Mouse (Mus musculus) spleen, embryonic (tissue): ENCODE measurements around the gene Polr3b.

ENCODE experiments used
- CTCF ChIA-PET: fragments of 350-600 bp; sonication (Branson Sonifier 250); formaldehyde crosslinking; loops from one replicate; lab custom pipeline; 2022; lab: Charles Lee

The Polr3b gene

DNA sequence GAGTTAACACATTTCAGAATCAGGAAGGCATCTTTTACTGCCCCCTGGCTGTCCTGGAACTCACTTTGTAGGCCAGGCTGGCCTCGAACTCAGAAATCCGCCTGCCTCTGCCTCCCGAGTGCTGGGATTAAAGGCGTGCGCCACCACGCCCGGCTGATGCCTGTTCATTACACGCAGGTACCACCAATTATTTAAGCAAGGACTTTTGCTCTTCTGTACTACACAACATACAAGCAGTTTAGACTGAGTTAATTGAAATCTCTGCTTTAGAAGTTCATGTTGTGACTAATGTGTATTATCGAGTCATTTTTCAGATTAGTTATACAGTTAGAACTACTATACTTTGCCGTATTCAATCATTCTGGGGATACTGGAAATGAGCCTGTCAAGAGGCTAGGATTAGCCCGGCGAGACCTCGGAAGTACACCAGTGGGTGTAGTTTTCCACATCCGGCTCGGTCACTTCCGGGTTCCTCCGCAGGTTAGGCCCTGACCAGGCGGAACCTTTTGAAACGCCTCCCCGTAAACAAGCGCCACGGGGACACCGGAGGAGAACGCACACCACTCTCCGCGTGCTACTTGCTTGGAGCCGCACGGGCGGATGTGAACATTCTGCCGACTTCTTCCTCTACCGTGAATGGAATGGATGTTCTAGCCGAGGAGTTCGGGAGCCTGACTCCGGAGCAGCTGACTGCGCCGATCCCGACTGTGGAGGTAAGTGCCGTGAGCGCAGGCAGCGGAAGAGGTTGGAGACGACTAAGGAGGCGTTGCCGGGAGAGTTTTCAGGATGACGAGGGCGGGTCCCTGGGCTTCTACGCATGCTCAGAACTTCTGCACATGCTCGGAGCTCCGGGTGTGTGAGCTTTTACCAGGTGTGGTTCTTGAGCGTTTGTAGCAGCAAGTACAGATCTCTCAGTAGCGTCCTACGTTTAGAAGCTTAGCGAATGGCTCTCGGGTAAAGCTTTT, at the start of gene Polr3b:
Gene Polr3b, plus strand, starts transcription at position 467 of the 965 bp plus-strand sequence.
- CTCF ChIA-PET = interaction anchor here (0.6 kb wide), 1 partner anchor 282 kb away, joined by 6 read pairs; no protein-coding TSS in a partner anchor

DNA sequence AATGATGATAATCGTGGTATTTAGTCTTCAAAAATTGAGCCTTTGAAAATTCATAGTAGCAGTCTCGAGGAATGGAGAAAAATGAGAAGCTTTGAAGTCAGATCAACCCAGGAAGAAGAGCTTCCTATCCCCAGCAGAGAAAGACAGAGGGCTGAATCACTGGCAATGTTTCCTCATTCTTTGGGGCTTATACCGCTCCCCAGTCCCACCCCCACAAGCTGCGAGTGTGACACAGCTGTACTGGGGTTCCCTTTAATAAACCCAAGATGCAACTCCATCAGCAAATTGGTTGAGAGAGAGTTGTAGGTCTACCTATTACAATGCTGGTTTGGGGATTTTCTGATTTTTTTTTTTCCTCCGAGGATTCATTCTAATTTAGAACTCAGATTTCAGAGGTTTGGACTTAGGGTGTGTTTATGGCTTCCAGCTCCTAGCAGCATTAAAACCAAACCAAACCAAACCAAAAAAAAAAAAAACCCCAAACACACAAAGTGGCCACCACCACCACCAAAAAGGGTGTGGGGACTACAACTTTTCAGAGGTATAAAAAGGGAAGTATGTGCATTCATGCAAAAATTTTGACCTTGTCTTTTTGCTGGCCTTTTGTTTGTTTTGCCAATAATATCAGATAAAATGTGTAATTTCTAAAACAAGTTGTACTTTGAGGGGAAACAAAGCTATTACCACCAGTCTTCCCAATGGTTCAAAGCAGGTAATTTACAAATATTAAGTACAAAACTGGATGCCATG, 48.2 kb upstream of the Polr3b start:
- CTCF ChIA-PET = interaction anchor here (0.6 to 0.7 kb wide), 2 partner anchors 18 to 84 kb away, joined by 3 to 7 read pairs; no protein-coding TSS in a partner anchor

DNA sequence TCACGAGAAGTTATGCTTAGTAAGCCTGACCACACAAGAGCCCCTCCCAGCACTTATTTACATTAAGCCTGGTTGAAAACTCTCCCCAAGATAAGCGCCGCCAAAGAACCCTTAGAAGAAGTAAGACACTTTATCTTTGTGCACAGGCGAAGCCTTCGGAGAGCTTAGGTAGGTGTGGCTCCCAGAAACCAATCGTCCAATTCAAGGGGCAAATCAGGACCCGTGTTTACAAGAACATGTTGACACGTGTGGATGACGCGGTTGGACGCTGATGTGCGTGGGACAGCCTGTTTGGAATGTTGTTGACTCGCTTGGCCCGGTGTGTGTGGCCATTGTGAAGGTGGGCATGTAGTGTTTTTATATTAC, 46.1 kb upstream of the Polr3b start:
- CTCF ChIA-PET = no interaction called here

DNA sequence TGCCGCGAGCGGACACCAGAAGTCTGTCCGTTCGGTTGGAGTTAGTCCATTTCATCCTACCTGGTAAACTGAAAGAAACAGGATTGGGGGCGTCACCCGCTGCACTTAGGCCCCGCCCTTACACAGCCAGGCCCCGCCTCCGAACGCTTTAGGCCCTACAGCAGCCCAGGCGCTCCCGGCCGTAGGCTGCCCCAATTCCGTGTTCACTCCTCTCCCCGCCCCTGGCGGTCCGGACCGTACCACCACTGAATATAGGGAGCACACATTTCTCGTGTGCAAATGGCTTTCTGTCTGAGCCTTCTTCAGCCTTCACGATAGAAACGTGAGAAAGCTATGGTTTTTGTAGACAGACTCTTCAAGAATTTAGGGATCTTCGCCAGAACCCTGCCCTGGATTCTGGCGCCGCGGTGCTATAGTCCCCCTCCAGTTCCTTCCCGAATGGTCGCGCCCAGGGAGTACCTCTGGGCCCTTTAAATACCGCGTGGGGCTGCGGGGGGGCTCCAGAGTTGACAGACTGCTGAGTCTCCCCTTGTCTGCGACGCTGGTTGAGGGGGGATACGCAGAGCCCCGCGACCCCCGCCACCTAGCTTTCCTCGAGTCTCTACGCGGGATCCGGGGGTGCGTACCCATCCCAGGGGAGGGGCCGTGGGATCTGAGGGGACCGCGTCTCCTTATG, 45.6 kb upstream of the Polr3b start, which contains the start of gene Tcp11l2:
Gene Tcp11l2, plus strand, starts transcription at position 232 of the 676 bp plus-strand sequence.
- CTCF ChIA-PET = no interaction called here

DNA sequence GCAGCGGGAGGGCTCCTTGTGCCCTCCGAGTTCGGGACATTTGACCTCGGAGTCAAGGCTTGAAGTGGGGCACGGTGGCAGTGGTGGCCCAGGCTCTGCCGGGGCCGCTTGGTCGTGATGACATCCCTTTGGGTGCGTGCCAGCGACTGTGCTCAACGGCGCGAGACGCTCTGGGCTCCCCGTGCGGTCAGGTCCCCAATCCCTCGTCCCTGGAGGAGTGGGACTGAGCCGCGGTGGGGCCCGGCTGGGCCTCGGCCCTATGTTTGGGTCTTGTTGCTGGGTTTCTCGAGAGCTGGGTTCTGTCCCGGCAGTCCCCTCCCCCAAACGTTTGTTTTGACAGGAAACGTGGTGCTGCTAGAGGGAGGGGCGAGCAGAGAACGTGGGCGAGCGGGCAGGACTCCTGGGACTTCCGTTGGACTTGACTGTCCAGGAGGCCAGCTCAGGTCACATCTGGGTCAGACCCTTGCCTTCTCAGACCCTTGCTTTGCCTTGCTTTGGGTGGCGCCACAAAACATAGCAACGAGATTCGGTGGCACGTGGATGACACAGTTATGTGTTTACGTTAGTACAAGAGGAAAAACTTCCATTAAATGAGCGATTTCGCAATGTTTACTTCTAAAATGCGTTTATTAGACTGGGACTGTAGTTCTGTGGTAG, 44.9 kb upstream of the Polr3b start:
- CTCF ChIA-PET = no interaction called here

DNA sequence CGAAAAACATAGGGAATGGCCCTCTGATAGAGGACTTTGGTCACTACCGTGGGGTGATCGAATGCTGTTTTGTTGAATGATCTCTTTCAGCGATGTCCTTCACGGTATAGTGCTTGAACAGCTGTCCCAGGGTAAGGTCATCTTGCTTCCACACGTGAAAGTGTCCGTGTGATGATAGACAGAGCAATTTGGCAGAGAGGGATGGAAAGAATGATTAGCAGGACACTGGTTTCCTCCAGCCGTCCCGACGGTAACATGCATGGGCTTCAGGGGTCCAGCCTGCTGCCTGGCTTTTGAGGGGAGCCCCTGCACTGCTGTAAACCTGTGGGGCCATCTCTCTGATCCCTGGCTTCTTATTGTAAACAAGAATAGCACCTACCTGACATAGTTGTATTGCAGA, 43.4 kb upstream of the Polr3b start:
- CTCF ChIA-PET = interaction anchor here (1.6 kb wide), 1 partner anchor 10 kb away, joined by 3 read pairs; no protein-coding TSS in a partner anchor

DNA sequence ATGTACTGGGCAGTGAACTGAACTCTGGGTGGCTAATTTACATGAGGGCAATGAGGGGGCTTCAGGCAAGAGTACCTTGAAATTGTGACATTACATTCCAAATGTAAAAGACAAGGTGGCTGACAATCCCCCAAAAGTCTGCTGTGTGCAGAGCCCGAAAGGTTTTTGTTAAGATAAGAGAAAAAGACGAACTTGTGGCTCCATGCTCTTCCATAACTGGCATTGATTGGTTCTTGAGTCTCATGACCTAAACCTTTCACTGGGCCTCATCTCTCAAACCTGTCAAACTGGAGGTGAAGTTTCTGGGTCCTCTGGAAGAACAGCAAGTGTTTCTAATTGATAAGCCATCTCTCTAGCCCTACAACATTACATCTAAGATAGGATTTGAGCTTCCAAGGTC, 42.6 kb upstream of the Polr3b start:
- CTCF ChIA-PET = no interaction called here

DNA sequence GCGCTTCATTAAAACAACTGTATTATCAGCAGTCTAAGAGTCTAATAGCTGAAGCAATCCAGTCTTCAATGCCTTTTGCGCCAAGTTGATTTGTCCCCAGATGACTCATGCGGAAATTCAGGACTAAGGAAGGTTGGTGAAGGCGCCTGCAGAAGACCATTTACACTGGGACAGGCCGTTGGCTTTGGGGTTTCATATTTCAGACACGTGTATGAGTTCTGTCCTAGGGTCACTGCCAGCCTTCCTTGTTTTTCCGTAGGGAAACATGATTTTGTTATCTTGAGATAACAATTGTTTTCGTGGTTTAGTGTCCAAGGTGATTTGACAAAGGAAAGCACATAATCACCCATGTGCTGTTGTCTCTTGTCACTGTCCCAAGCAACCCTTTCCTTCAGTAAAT, 40.9 kb upstream of the Polr3b start:
- CTCF ChIA-PET = no interaction called here

DNA sequence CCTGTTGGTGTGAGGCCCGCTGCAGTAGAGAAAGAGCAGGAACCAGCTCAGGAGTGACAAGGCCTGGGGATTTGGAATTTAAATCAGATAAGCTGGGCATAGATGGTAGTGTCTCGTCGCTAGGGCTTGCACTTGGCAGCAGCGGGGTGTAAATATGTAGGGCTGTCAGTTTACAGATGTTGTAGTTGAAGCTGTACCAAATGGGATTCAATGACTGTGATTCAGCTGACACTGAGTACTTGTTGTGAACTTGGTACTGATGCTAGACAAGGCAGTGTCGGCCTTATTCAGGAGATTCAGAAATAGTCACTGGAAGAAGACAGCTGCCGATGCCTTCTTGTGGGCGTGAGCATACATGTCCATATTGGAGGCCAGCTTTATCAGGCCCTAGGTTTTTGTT, 39.9 kb upstream of the Polr3b start:
- CTCF ChIA-PET = no interaction called here

DNA sequence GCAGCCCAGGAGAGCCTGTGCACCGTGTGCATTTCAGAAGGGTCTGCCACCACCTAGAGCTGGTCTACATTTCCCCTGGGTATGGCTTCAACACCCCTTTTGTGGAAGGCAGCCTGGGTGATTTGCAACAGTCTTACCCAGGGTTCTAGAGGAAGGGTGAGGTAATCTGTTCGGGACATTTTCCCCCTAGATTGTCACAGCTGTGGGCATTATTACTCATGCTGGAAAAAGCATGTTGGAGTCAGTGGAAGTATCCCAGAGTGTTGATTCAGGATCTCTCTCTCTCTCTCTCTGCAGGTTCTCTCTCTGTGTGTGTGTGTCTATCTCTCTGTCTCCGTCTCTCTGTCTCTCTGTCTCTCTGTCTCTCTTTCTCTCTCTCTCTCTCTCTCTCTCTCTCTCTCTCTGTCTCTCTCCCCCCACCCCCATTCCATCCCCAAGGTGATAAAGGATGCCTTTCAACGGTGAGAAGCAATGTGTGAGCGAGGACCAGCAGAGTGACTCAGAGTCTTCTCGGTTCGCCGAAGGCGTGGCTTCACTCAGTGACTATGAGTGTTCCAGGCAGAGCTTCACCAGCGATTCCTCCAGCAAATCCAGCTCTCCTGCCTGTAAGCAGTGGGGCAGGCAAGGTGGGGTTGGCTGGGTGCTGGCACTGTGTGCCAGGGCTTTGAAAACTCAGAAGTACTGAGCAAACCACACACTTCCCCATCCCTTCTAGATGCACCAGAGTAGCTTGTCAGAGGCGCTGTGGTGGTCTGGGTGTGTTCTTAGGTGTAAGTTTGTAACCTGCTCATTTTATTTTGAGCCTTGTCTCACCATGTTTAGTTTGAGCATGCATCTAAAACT, 37.4 kb upstream of the Polr3b start:
- CTCF ChIA-PET = interaction anchor here (0.6 to 1.0 kb wide), 2 partner anchors 70 to 226 kb away, joined by 3 to 4 read pairs; no protein-coding TSS in a partner anchor

DNA sequence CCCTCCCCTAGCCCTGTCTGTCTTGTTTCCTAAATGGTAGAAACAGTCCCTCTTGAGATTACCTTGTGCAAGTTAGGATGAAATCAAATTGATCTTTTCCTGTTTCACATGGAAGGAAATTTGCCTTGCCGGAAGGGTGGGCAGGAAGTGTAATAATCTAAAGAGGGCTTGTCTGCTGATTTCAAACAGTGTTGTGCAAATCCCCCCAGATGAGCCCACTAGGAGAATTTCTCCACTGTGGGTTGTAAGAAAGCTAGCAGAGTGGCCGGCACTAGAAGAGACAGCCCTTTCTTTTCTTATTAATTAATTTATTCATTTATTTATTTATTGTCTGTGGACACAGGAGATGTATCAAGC, 36.8 kb upstream of the Polr3b start:
- CTCF ChIA-PET = interaction anchor here (1.0 kb wide), 1 partner anchor 70 kb away, joined by 4 read pairs; no protein-coding TSS in a partner anchor

DNA sequence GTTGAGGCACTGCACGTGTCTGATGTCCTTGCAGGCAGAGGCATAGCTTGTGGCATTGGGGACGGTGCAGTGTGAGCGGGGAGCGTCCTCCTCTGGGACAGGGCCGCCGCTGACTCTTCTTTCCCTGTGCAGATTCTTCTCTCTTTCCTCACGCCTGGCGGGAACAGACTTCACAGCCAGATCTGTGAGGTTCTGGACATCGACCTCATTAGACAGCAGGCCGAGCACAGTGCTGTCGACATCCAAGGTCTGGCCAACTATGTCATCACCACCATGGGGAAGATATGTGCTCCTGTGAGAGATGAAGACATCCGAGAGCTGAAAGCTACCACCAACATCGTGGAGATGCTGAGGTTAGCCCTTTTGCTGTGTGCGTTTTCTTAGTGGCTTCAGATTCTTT, 31.1 kb upstream of the Polr3b start:
- CTCF ChIA-PET = no interaction called here

DNA sequence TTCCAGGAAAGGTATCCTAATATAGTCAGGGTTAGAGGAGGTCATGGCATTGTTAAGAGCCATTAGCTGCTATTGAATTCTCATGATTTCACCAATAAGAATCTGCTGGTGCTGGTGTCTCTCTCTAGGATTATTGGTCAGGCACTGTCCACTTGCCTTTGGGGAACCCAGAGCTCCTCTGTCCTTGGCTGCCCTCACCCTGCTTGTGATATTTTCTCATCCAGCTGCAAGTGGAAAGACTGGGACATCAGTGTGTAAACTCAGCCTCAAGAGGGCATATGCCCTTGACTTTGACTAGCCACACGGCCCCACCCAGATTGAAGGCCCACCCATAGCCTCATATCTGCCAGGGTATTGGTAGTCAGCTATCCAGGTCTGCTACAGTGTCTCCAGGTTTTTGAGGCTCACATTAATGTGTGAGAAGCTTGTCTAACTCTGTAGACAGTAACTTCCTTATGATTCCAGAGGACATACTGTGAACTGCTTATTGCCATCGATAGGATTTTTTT, 30.4 kb upstream of the Polr3b start:
- CTCF ChIA-PET = no interaction called here

DNA sequence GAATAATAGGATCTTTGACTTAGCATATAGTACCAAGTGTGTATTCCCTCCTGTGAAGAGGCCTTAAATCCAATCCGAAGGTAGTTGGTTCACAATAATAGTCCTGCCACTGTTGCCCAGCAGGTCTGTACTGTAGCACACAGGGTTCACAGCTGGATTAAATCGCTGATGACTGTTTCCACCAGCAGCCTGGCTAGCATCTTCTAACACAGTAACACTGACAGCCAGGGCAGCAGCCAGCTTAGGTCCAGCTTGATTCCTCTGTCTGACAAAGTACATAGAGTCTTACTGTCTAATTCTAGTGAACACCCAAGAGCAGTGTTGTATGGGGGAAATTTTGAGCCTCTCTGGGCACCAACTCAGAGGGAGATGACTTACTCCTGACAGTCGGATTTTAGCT, 29.3 kb upstream of the Polr3b start:
- CTCF ChIA-PET = no interaction called here

DNA sequence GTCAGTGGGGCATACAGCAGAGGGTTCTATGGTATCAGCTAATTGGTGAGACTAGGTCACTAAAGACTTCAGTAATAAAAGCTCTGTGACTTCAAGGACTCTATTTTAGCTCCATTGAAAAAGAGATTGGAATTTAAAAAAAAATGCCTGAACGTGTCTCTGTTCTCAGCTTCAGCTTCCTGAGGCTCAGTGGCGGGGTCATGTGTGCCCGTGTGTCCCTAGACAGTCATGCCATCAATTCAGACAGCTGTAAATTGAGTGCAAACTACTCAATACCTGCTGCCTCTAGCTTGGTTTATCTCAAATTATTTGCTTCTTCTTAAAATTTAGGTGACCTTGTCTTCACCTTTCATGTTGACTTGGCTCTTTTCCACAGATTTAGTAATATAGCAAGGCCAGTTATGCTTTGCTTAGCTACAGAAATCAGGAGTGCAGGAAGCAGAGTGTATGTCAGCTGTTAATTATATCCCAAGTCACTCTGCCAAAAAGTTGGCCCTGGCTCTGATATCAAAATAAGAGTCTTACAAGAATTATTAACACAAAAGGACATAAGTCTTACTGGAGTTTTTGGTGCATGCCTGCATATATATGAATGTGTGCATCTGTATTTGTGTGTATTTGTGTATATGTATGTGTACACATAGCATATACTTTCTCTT, 24.8 kb upstream of the Polr3b start:
- CTCF ChIA-PET = interaction anchor here (0.6 kb wide), 1 partner anchor 188 kb away, joined by 6 read pairs; no protein-coding TSS in a partner anchor

DNA sequence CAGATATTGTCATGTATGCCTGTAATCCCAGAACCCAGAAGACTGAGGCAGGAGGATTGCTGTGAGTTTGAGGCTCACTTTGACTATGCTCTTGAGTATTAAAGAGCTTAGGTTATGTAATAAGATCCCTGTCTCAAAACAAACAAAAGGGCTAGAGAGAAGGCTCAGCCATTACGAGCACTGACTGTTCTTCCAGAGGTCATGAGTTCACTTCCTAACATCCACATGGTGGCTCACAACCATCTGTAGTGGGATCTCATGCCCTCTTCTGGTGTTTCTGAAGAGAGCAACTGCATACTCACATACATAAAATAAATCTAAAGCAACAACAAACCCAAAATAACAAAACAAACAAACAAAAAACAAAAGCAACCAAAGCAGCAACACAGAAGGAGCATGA, 23.9 kb upstream of the Polr3b start:
- CTCF ChIA-PET = interaction anchor here (0.6 kb wide), 2 partner anchors 187 to 442 kb away, joined by 6 to 7 read pairs; no protein-coding TSS in a partner anchor

DNA sequence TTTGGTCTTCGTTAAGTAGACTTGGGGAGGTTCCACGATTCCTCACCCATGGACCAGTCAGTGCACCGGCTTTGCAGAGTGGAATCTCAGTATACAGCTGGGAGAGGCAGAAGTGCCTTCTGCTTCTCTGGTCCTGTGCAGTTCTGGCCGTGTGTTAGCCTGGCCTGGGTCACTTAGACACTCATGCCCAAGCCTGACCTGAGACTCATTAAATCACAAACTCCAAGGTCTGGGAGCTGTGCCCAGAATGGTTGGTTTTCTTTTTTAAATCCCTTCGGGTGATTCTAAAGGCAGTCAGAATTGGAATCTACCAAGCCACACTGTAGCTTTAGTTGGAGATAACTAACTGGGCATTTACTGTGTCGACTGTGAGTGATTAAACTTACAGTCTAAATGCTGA, 22.0 kb upstream of the Polr3b start:
- CTCF ChIA-PET = no interaction called here

DNA sequence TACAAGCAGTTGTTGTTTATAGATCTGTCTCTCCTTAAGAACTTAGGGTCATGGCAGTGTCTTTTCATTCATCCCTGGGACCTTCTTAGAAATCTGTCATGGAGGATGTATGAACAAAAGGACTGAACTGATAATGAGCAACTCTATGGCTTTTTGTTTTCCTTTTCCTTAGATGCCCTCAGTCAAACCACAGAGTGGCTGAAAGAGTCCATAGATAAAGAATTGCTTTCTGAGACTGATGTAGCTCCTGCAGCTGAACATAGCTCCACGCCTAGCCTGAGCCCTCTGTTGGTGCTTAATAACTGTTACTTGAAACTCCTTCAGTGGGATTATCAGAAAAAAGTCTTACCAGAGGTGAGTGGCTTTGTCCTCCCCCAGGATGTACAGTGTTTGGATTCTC, 17.8 kb upstream of the Polr3b start:
- CTCF ChIA-PET = no interaction called here

DNA sequence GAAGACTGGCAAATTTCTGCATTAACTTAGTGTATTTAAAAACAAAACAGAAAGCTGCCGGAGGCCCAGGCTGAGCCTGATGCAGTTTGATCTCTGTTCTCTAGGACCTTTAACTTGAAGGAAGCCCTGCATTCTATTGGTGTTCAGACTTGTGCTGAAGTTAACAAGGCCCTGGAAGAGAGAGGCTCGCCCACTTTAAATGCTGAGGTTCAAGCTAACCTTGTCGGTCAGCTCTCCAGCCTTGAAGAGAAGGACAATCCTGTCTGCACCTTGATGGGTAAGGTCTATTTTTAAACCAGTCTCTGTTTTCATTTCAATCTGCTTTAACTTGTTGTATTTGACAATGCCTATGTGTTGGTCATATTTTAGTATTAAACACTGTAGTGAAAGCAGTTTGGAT, 13.7 kb upstream of the Polr3b start:
- CTCF ChIA-PET = no interaction called here
